Mouse (Mus musculus): ENCODE data around the gene Zfp811. TPM values are rescaled to one million over a fixed set of nuclear protein-coding genes. Genes with fewer than 3 reads are reported as not detected.
A peak's percentile ranks its signal among the peaks of the same experiment; 100 is the strongest.
"Not testable (repeated sequence)": the region's sequence is repeated elsewhere in the genome, so short reads cannot be mapped to it uniquely, and the experiment has no call there.

Gene Zfp811
- 1 to 10 TPM; 3.7 to 7.8 (median 6.8) TPM for total RNA-seq (2022)

GRCm38 (mm10) chr17:32809544-32810374 lies at the start of gene Zfp811:
Gene Zfp811, minus strand, starts transcription at chr17:32809931.
- DNase-seq (ENCODE audit: low spot score in 2 of 2), result peak; percentile 42 to 59

- DNase-seq (ENCODE audit: low spot score in 2 of 2), result not testable (repeated sequence)
Measured at GRCm38 (mm10) chr17:32856713-32857112, 47.0 kb upstream of the Zfp811 start.

- no peak for DNase-seq (ENCODE audit: low spot score in 2 of 2)
Measured at GRCm38 (mm10) chr17:32851581-32851980, 41.9 kb upstream of the Zfp811 start.

GRCm38 (mm10) chr17:32841388-32841787 lies 31.7 kb upstream of the Zfp811 start:
- no peak for DNase-seq (ENCODE audit: low spot score in 2 of 2)

GRCm38 (mm10) chr17:32839083-32839802 lies 29.5 kb upstream of the Zfp811 start:
- DNase-seq (ENCODE audit: low spot score in 2 of 2), result no peak

- DNase-seq (ENCODE audit: low spot score in 2 of 2), result no peak
Measured at GRCm38 (mm10) chr17:32830418-32830782, 20.7 kb upstream of the Zfp811 start.

- DNase-seq (ENCODE audit: low spot score in 2 of 2), result peak; percentile 83 to 88
Measured at GRCm38 (mm10) chr17:32829540-32830417, 20.0 kb upstream of the Zfp811 start, which contains the start of gene Zfp799. Gene Zfp799, minus strand, starts transcription at chr17:32830261.

- no peak for DNase-seq (ENCODE audit: low spot score in 2 of 2)
Measured at GRCm38 (mm10) chr17:32816074-32816784, 6.5 kb upstream of the Zfp811 start.

- DNase-seq (ENCODE audit: low spot score in 2 of 2), result no peak
Measured at GRCm38 (mm10) chr17:32814136-32814535, 4.4 kb upstream of the Zfp811 start.

- no peak for DNase-seq (ENCODE audit: low spot score in 2 of 2)
Measured at GRCm38 (mm10) chr17:32810648-32811047, 917 bp upstream of the Zfp811 start.

- DNase-seq (ENCODE audit: low spot score in 2 of 2), result no peak
Measured at GRCm38 (mm10) chr17:32808921-32809320, 810 bp downstream of the Zfp811 start.

GRCm38 (mm10) chr17:32789244-32789643 lies 20.5 kb downstream of the Zfp811 start:
- no peak for DNase-seq (ENCODE audit: low spot score in 2 of 2)

GRCm38 (mm10) chr17:32788576-32788975 lies 21.2 kb downstream of the Zfp811 start:
- DNase-seq (ENCODE audit: low spot score in 2 of 2), result no peak

GRCm38 (mm10) chr17:32788094-32788559 lies 21.6 kb downstream of the Zfp811 start, which contains the start of gene Zfp871:
Gene Zfp871, minus strand, starts transcription at chr17:32788287.
- peak; percentile 90 to 92 for DNase-seq (ENCODE audit: low spot score in 2 of 2)

- no peak for DNase-seq (ENCODE audit: low spot score in 2 of 2)
Measured at GRCm38 (mm10) chr17:32787436-32788093, 22.2 kb downstream of the Zfp811 start.

- no peak for DNase-seq (ENCODE audit: low spot score in 2 of 2)
Measured at GRCm38 (mm10) chr17:32786944-32787343, 22.8 kb downstream of the Zfp811 start.

GRCm38 (mm10) chr17:32785656-32786055 lies 24.1 kb downstream of the Zfp811 start:
- no peak for DNase-seq (ENCODE audit: low spot score in 2 of 2)

- DNase-seq (ENCODE audit: low spot score in 2 of 2), result peak; percentile 45 to 52
Measured at GRCm38 (mm10) chr17:32777564-32777963, 32.2 kb downstream of the Zfp811 start.

GRCm38 (mm10) chr17:32771213-32771612 lies 38.5 kb downstream of the Zfp811 start:
- DNase-seq (ENCODE audit: low spot score in 2 of 2), result no peak

GRCm38 (mm10) chr17:32766422-32766821 lies 43.3 kb downstream of the Zfp811 start:
- no peak for DNase-seq (ENCODE audit: low spot score in 2 of 2)

Measured in layer of hippocampus, adult 8-10 months (tissue).